Mouse (Mus musculus): ENCODE results near the gene Fbxl16.

DNA sequence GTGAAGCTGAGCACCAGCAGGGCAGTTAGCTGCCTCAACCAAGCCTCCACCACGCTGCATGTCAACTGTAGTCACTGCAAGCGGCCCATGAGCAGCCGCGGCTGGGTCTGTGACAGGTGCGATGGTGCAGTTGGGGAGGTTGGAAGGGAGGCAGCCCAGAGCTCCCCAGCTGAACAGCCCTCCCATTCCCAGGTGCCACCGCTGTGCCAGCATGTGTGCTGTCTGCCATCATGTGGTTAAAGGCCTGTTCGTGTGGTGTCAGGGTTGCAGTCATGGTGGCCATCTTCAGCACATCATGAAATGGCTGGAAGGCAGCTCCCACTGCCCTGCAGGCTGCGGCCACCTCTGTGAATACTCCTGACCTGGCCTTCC is 19.3 kb downstream of the Fbxl16 start:
- TF ChIP-seq CTCF (IDR thresholded peaks at IDR 0.05; ENCODE audit: borderline replicate concordance, insufficient read depth, low read length): no peak
- TF ChIP-seq POLR2A (IDR thresholded peaks at IDR 0.05; ENCODE audit: low read depth, low read length): no peak

Data from embryonic fibroblast, embryonic 13.5 days (primary cell).